Mouse (Mus musculus) thymus, adult 2 months (tissue): ENCODE results near the gene Rab40c.

Experiments used
- CTCF ChIP-seq: fragments of 200-500 bp; IDR thresholded peaks from 2 replicates; pipeline ENCODE4 v1.5.1; 2012; ENCODE audit warnings: mild to moderate bottlenecking, control low read depth, low read length, moderate library complexity, borderline replicate concordance; ENCODE audit not compliant: control insufficient read depth, poor library complexity, insufficient read depth; ENCODE audit errors: extremely low read depth
- POLR2A ChIP-seq: fragments of 200-500 bp; IDR thresholded peaks from 2 replicates; pipeline ENCODE4 v1.6.1; 2012; ENCODE audit warnings: mild to moderate bottlenecking, low read length, control low read depth, moderate library complexity; ENCODE audit not compliant: control insufficient read depth, poor library complexity, insufficient read depth; ENCODE audit errors: extremely low read depth

GRCm38 (mm10) chr17:25941511-25942241, 22.1 kb upstream of the Rab40c start:
- TF ChIP-seq POLR2A (peak; percentile 61), CTCF (no peak)
